Mouse (Mus musculus) ES-E14 (cell line): ENCODE measurements around the gene Tedc1.

ENCODE experiments used
- HCFC1 ChIP-seq: IDR thresholded peaks from 2 replicates; pipeline ENCODE4 v1.6.1; 2012; ENCODE audit warnings: low read length, inconsistent platforms, borderline replicate concordance; ENCODE audit not compliant: insufficient read depth
- ZNF384 ChIP-seq: IDR thresholded peaks from 2 replicates; pipeline ENCODE4 v1.6.1; 2012; ENCODE audit warnings: low read depth, low read length, inconsistent platforms

DNA sequence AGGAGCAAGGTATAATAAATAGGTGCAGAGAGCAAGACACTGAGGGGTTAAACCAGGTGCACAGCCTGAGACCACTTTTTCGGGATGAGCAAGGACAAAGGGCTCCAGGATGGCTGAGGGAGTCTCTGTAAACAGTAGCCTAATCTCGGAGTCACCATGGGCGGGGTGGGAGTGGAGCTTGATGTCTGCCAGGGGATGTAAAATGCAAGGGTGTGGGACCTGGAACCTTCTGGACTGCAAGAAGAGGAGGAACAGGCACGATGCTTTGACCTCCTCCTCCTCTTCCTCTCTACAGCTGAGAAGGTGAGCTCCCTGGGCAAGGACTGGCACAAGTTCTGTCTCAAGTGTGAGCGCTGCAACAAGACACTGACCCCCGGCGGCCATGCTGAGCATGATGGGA, 13.1 kb upstream of the Tedc1 start:
- TF ChIP-seq HCFC1 (no peak), ZNF384 (no peak)
